Mouse (Mus musculus) erythroid progenitor cell, adult 5-6 weeks (primary cell): Measurements from ENCODE around the gene Dhx29. TPM values are rescaled to one million over a fixed set of nuclear protein-coding genes. Genes with fewer than 3 reads are reported as not detected.
"Not testable (repeated sequence)": the region's sequence is repeated elsewhere in the genome, so short reads cannot be mapped to it uniquely, and the experiment has no call there.

ENCODE experiments used
- ATAC-seq: replicated peaks from 2 replicates; pipeline ENCODE4 v1.8.0; 2016; ENCODE audit warnings: moderate number of reproducible peaks, mild to moderate bottlenecking, moderate TSS enrichment, inconsistent platforms; ENCODE audit not compliant: poor library complexity, low FRiP score, severe bottlenecking
- total RNA-seq, 2 experiments: library from RNA; stranded (forward) in 1 of 2; stranded (reverse) in 1 of 2; fragments of 150-400 nt in 1 of 2; fragments of 186-747, 209-891 nt in 1 of 2; gene quantifications; 2 replicates each; pipeline versions ENCODE4 v1.2.3 to v1.2.4; 2015 to 2017; ENCODE audit warnings: low replicate concordance in 2 of 2

Gene Dhx29
- total RNA-seq, 2 experiments from 2014 or later: 4.6 to 5.1 TPM

DNA sequence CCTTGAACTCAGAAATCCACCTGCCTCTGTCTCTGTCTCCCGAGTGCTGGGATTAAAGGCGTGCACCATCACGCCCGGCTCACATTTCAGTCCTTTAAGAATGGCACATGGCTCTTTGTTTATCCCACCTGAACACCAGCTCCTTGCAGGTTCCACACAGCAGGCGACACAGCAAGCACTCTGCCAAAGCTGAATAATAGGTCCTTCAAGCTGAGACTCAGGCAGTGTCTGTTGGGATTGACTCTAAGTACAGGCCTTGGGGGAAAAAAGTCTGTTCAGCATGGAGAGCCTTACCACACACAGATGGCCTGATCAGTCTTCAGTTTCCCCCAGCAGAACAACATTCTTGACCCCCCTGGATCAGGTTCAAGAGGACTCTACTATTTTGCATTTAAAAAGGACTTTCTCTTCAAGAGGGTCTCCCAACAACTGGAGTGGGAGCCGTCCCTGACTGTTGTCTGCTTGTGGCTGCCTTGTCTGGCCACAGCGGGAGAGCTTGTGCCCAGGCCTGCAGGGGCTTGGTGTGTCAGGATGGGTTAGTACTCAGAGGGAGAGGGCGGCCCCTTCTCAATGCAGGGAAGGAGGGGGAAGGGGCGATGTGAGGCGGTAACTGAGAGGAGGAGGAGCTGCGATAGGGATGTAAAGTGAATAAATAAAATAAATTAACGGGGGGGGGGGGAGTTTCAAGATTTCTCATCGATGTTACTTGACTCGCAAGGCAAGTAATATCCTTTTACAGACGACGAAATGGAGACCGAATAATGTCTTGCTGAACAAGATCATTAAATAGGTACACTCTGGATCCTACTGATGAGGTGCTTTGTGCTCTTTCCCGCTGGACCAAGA, 58.6 kb downstream of the Dhx29 start:
- no peak for ATAC-seq

DNA sequence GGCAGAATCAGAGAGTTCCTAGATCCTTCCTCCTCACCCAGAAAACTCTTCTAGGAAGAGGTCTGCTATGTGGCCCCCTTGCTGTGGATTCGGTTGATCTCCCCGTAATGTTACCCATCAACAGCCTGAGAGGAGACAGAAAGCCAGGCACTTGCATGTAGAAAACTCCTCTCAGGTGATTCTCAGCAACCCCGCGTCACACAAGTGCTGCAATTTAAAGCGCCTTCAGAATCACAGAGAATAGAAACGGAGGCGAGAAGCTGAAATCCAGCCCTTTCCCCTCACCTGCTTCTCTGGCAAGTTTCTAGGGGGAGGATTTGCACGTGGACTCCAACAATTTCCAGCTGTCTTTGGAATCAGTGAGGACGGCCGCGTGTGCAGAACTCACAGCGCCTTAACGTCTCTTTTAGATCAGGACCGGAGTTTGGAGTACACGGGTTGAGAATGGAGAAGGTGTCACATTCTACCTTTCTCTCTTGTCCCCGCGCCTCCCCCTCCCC, 59.2 kb downstream of the Dhx29 start:
- ATAC-seq: no peak

GRCm38 (mm10) chr13:112987532-112987943, 60.3 kb downstream of the Dhx29 start, which contains the start of gene Ccno:
Ccno (plus strand) TSS chr13:112987802.
- no peak for ATAC-seq

- no peak for ATAC-seq
These were observed 60.7 kb downstream of the Dhx29 start for GRCm38 (mm10) chr13:112987991-112988390.

DNA sequence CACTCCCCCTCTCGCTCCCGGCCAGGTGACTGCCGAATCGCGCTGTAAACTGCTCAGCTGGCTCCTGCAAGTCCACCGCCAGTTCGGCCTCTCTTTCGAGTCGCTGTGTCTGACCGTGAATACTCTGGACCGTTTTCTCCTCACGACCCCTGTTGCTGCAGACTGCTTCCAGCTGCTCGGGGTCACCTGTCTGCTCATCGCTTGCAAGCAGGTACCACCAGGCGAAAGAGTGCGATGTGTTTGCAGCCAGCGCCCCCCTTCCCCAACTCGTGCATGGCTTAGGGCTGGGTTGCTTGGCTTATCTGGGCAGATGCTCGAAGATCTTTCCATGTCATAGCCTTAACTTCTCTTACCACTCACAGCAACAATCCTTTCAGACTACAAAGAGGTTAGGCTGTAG, 61.6 kb downstream of the Dhx29 start:
- no peak for ATAC-seq

GRCm38 (mm10) chr13:112989541-112989940, 62.3 kb downstream of the Dhx29 start:
- ATAC-seq: no peak

DNA sequence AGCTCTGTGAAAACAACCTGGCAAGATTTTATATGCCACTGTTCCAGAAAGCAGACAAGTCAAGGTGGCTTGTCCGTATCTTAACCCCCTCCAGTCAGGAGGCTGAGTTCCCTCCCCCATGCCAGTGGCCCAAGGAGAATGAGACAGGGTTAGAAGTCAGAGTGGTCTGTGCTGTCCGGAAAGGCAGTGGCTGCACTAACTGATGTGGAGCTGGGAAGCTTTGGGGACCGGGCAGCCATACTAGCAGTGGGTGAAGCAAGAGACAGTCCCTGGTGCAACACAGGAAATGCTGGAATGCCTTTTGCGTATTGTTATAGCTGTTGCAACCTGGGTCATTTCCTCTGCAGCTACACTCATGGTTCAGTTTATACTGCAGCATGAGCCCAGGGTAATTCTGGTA, 63.1 kb downstream of the Dhx29 start:
- no peak for ATAC-seq

GRCm38 (mm10) chr13:112993531-112994152, 66.4 kb downstream of the Dhx29 start, which contains the start of gene Mcidas:
Mcidas (plus strand) TSS chr13:112993845.
- no peak for ATAC-seq

DNA sequence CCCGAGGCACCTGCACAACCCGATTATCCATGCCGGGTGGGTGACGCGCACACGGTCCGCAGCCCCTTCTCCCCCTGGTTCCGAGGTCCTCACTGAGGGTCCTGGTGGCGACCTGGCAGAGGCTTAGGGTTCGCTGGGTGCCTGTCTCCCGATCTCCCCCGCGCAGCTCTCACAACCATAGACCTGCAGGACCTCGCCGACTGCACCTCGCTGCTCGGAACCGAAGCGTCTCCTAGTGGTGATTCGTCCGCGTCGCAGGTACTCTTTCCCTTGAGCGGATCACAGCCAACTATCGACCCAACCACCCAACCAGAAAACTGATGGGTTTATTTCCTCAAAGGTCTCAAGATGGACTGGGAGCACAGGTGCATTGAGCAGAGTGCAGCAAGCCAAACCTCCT, 66.9 kb downstream of the Dhx29 start:
- ATAC-seq: no peak

- ATAC-seq: no peak
These were observed 69.2 kb downstream of the Dhx29 start for GRCm38 (mm10) chr13:112996407-112996806.

DNA sequence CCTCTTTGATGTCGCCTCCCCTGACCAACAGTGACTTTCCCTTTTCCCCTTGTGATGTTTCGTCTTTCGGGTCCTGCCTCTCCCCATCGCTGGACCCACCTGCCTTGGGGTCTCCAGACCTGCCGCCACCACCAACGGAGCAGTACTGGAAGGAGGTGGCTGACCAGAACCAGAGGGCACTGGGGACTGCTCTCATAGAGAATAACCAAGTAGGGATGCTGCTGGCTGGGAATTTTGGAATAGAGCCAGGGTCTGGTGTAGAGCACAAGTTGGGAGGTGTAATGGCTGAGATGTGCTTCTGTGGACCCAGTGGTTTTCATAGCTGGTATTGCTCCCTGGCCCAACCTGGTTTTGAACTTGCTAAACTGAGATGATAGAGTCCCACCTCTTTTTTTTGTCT, 70.1 kb downstream of the Dhx29 start:
- no peak for ATAC-seq

DNA sequence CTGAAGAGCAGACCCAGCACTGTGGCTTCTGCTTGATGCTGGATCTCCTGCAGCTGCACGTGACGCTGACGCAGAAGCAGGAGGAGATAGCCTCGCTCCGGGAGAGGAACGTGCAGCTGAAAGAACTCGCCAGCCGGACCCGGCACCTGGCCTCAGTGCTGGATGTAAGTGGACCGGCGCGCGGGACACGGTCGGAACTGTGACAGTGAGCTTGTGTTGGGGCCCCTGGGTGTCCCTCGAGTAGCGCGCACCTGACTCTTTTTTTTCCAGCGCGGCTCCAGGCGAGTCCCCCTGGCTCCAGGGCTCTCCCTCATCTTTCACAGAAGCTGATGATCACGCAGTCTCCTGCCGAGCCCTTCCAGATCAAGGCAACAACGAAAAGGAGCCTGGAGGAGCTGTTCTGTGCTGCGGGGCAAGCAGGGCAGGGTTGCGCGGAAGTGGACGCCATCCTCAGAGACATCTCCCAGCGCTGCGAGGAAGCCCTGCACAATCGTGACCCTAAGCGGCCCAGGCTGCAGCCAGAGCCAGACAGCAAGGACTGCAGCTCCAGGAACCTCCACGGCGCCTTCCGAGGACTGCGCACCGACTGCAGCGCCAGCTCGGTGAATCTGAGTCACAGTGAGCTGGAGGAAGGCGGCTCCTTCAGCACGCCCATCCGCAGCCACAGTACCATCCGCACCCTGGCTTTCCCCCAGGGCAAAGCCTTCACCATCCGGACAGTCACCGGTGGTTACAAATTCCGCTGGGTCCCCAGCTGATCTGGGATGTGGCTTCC, 71.4 kb downstream of the Dhx29 start:
- no peak for ATAC-seq

GRCm38 (mm10) chr13:113000090-113000489, 72.8 kb downstream of the Dhx29 start:
- no peak for ATAC-seq

- no peak for ATAC-seq
These were observed 73.5 kb downstream of the Dhx29 start for GRCm38 (mm10) chr13:113000576-113001318.

GRCm38 (mm10) chr13:113012683-113013082, 85.4 kb downstream of the Dhx29 start:
- ATAC-seq: no peak

GRCm38 (mm10) chr13:113013174-113013953, 86.1 kb downstream of the Dhx29 start:
- not testable (repeated sequence) for ATAC-seq
